Mouse (Mus musculus) brain, embryonic 14.5 days (tissue): ENCODE measurements at regions not wholly inside any gene's neighbourhood (a gene's known extent, or its start where the extent isn't known, plus 50 kb on each side); places are given as distances from the start of the nearest gene placed in this dataset.

ENCODE experiments used
- CTCF ChIP-seq: fragments of 200-500 bp; IDR thresholded peaks from 2 replicates; pipeline ENCODE4 v1.5.1; 2012; ENCODE audit warnings: inconsistent platforms, mild to moderate bottlenecking, moderate library complexity, borderline replicate concordance; ENCODE audit not compliant: insufficient read depth, insufficient read length; ENCODE audit errors: extremely low read depth
- POLR2A ChIP-seq: fragments of 200-500 bp; IDR thresholded peaks from 2 replicates; pipeline ENCODE4 v1.6.1; 2012; ENCODE audit warnings: mild to moderate bottlenecking, inconsistent platforms, borderline replicate concordance; ENCODE audit not compliant: poor library complexity, insufficient read depth, insufficient read length, severe bottlenecking; ENCODE audit errors: extremely low read depth

GRCm38 (mm10) chr16:77318150-77318549, 283.7 kb downstream of the Gm11146 start:
- TF ChIP-seq POLR2A (no peak), CTCF (no peak)
